Mouse (Mus musculus): Measurements from ENCODE around the gene Gm11116. TPM values are rescaled to one million over a fixed set of nuclear protein-coding genes. Genes with fewer than 3 reads are reported as not detected.
"Not testable (repeated sequence)": the region's sequence is repeated elsewhere in the genome, so short reads cannot be mapped to it uniquely, and the experiment has no call there.

The Gm11116 gene
- total RNA-seq (2021), result not detected

- no peak for DNase-seq
- intact Hi-C loops (cut with DNase I), result no loop called here
Measured at GRCm38 (mm10) chr5:88111430-88111829, at the start of gene Gm11116. Gene Gm11116, minus strand, starts transcription at chr5:88111530.

GRCm38 (mm10) chr5:88153999-88154398, 42.7 kb upstream of the Gm11116 start, which contains the start of gene Gm11115:
Gene Gm11115, minus strand, starts transcription at chr5:88154099.
- intact Hi-C loops (cut with DNase I), result no loop called here
- no peak for DNase-seq

GRCm38 (mm10) chr5:88086256-88086655, 25.1 kb downstream of the Gm11116 start, which contains the start of gene Smr2:
Gene Smr2, plus strand, starts transcription at chr5:88086556.
- intact Hi-C loops (cut with DNase I), result loop anchor here (5.0 kb wide), 1 partner anchor 111 kb away; no protein-coding TSS in a partner anchor
- DNase-seq, result not testable (repeated sequence)

Other genes starting within 250 kb of the Gm11116 start
- gene Odam, start 226.5 kb downstream of the Gm11116 start, total RNA-seq (2021), result not detected
- not detected for gene Csn3, start 186.0 kb downstream of the Gm11116 start, total RNA-seq (2021)
- gene 2310003L06Rik, start 142.1 kb downstream of the Gm11116 start, total RNA-seq (2021), result under 1 TPM in 1 of 2 experiments, not detected in 1; 0.22 TPM
- gene Gm28434, start 142.0 kb downstream of the Gm11116 start, total RNA-seq (2021), result not detected
- not detected for gene Cabs1, start 132.1 kb downstream of the Gm11116 start, total RNA-seq (2021)
- not detected for gene Smr3a, start 109.0 kb downstream of the Gm11116 start, total RNA-seq (2021)
- not detected for gene Smr2, start 25.0 kb downstream of the Gm11116 start, total RNA-seq (2021)
- not detected for gene Gm11115, start 42.6 kb upstream of the Gm11116 start, total RNA-seq (2021)
- gene Gm7714, start 157.4 kb upstream of the Gm11116 start, total RNA-seq (2021), result not detected
- gene Prol1, start 205.8 kb upstream of the Gm11116 start, total RNA-seq (2021), result not detected